Mouse (Mus musculus): Measurements from ENCODE around the gene B3galt4.
"Not testable (repeated sequence)": the region's sequence is repeated elsewhere in the genome, so short reads cannot be mapped to it uniquely, and the experiment has no call there.

The B3galt4 gene

DNA sequence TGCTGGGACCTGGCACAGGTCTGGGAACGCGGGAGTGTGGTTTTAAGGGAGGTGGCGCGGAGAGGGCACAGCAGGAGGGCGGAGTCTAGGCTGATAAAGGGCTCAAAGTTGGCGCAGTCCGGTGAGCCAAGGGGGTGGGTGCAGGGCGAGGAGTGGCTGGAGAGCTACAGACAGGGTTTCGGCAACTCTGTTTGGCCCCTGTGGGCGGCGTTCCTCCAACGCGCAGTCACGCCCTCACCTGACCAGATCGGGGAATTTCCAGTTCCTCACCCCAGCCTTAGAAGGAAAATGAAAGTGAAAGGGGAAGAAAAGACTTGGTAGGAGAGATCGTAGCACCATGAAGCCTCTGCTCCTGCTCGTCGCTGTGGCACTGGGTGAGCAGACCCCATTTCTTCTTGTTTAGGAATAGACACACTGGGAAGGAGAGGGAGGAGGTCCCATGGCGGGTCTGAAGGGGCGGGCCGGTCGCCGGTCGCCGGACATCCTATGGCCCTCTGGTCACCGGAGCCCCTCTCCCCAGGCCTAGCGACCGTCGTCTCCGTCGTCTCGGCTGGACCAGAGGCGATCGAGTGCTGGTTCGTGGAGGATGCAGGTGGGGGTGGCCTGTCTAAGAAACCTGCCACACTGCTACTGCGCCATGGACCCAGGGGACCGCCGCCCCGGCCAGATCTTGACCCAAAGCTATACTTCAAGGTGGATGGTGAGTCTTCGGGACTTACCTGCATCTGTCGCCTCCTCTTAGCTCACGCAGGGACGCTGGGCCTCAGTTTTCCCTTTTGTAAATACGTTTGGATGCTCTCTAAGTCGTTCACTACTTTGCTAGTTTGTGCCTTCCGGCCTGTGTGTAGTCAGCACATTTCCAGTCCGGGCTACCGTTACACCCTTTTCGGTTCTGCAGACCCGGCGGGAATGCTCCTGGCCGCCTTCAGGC is 31.7 kb downstream of the B3galt4 start:
- peak; percentile 87 for DNase-seq

DNA sequence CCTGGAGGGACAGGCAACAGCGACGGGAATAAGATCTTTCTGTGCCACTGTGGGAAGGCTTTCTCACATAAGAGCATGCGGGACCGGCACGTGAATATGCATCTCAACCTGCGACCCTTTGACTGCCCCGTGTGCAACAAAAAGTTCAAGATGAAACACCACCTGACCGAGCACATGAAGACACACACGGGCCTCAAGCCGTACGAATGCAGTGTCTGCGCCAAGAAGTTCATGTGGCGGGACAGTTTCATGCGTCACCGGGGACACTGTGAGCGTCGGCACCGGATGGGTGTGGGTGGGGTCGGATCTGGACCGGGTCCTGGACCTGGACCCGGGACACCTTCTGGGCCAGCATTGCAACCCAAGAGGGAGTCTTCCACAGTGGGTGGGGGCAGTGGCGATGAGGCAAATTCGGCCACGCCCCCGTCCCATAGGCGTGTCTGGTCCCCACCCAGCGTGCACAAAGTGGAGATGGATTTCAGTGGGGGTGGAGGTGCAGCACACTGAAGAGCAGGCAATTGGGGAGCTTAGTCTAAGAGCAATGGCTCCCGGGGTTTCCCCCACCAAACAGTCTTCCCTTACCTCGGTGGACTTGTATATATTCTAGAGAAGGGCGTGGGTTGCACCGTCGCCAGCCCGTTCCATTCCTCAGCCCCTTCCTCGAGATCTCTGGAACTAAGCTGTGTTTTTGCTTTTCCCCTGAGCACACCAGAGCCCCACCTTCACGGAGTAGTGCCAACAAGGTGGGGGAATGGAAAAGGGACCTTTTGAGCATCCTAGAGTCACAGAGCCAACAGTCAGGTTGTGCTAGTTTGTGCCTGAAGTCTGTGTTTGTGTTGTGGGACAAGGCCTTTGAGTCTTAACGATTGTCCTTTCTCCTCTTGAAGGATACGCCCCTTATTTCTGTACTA is 32.7 kb downstream of the B3galt4 start:
- no peak for DNase-seq

DNA sequence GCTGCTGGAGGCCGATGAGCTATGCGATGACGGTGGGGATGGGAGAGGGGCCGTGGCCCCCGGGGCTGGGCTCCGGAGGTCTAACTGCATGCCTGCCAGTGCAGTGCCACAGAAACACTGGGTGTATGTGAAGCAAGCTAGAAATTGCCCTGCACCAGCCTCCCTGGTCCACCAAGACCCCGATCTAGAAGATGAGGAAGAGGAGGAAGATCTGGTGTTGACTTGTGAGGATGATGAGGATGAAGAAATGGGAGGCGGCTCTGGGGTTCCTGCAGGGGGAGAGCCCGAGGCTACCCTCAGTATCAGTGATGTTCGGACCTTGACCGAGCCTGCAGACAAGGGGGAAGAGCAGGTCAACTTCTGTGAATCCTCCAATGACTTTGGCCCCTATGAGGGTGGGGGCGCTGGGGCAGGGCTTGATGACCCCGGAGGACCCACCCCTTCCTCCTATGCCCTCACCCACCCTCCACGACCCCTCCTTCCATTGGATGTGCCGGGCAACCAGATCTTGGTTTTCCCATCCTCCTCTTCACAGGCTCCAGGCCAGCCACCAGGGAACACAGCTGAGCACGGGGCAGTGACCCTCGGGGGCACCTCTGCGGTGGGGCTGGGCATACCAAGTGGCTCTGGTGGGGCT is 33.5 kb downstream of the B3galt4 start:
- no peak for DNase-seq

DNA sequence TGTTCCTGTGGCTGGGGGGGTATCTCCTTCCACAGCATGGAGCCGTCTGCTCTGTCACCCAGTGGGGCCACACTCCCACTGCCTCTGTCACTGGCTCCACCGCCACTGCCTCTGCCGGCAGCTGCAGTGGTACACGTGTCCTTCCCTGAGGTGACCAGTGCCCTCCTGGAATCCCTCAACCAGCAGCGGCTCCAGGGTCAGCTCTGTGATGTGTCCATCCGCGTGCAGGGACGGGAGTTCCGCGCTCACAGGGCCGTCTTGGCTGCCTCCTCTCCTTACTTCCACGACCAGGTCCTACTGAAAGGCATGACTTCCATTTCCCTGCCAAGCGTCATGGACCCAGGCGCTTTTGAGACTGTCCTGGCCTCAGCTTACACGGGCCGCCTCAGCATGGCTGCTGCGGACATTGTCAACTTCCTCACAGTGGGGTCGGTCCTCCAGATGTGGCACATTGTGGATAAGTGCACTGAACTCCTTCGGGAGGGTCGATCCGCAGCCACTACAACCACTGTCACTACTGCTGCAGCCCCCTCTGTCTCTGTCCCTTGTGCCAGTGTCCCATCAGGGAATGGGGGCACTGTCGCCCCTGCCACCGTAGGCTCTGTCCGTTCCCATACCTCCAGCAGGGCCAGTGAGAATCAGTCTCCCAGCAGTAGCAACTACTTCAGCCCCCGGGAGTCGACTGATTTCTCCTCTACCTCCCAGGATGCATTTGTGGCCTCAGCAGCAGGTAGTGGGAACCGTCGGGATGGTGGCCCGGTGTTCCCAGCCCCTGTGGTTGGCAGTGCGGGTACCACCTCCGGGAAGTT is 34.2 kb downstream of the B3galt4 start:
- DNase-seq: no peak

DNA sequence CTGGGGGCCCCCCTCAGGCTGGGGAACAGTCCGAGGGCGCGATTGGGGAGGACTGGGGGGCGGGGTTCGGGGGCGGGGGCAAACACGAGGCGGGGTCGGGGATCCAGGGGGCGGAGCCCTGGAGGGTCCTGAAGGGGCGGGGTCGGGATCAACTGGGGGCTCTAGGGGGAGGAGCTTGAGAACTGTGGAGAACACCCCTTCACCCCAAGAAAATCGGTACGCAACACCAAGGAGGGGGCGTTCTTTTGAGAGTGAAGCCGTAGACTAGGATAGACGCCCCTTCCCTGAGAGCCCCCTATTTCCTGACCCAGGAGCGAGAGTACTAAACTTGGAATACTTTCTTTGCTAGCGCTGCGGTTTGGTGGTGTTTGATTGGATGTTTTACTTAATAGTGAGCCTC is 35.0 kb downstream of the B3galt4 start:
- peak; percentile 56 for DNase-seq

GRCm38 (mm10) chr17:33915671-33916250 is 35.5 kb downstream of the B3galt4 start, which contains the start of the genes Tapbp and Zbtb22:
TSS of gene Tapbp (plus strand) at chr17:33915899.
TSS of gene Zbtb22 (plus strand) at chr17:33915904.
- peak; percentile 96 for DNase-seq

DNA sequence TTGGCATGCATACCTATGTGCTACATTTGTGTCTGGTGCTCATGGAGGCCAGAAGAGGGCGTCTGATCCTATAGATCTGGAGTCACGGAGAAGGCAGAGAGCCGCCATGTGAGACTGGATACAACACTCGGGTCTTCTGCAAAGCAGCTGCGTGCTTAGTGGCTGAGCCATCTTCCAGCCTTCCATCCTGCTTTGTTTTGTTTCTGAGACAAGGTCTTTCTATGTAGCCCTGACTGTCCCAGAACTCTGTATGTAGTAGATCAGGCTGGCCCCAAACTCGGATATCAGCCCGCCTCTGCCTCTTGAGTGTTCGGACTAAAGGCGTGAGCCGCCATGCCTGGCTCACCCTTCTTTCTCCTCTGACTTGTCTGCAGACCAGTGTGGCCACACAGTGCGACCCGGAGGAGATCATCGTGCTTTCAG is 36.3 kb downstream of the B3galt4 start:
- DNase-seq: no peak

GRCm38 (mm10) chr17:33913905-33914304 is 37.4 kb downstream of the B3galt4 start:
- no peak for DNase-seq

DNA sequence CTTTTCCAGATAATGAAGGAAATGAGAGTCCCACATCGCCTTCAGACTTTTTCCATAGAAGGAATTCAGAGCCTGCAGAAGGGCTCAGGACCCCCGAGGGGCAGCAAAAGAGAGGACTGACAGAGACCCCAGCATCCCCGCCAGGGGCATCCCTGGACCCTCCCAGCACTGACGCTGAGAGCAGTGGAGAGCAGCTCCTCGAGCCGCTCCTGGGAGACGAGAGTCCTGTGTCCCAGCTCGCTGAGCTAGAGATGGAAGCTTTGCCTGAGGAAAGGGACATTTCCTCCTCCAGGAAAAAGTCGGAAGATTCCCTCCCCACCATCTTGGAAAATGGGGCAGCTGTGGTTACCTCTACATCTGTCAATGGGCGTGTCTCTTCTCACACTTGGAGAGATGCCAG is 38.0 kb downstream of the B3galt4 start:
- DNase-seq: no peak

DNA sequence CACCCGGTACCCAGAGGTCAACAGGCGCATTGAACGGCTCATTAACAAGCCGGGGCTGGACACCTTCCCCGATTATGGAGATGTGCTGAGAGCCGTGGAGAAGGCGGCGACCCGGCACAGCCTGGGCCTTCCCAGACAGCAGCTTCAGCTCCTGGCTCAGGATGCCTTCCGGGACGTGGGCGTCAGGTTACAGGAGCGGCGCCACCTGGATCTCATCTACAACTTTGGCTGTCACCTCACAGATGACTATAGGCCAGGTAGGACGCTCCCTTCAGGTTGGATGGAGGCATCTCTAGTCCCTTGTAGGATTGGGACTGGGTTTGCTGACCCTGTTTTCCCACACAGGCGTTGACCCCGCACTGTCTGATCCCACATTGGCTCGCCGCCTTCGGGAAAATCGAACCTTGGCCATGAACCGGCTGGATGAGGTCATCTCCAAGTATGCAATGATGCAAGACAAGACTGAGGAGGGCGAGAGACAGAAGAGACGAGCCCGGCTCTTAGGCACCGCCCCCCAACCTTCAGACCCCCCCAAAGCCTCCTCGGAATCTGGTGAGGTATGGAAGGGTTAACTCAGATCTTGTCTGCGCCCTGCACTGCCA is 39.4 kb downstream of the B3galt4 start:
- no peak for DNase-seq

GRCm38 (mm10) chr17:33911052-33911812 is 40.1 kb downstream of the B3galt4 start:
- no peak for DNase-seq

GRCm38 (mm10) chr17:33910346-33911051 is 40.8 kb downstream of the B3galt4 start:
- no peak for DNase-seq

- peak; percentile 58 for DNase-seq
Measured at GRCm38 (mm10) chr17:33909869-33910250, 41.4 kb downstream of the B3galt4 start.

DNA sequence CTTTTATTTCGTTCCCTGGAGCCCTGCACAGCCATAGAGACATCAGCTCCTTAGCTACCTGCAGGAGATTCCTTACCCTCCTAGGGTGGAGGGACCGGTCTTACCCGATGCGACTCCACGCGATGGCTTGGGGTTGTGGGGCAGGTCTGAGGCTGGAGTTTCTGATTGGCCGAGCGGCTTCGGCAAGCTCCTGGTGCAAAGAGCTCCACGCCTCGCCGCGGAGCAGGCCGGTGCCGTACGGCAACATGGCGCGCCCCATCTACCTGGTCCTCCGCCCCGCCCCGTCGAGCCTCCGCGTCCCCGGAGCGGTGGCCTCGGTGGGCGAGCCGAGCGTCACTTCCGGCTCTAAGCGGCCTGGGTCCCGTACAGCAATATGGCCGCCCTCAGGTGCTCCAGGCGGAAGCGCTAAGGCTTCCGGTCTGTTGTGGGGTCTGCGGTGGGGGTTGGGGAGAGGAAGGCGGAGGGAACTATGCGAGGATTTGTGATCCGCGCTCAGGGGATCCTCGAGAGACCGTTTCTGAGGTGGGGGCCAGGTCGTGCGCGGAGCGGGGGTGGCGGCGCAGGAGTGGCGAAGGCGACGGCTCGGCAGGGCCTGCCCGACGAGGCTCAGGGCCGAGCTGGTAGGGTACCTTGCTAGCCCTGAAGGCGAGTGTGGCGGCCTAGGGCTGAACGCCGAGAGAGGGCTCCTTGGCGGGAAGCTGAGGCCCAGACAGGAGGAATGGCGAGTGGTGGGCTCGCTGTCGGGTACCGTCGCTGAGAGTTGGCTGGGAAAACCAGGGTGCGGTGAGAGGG is 42.0 kb downstream of the B3galt4 start, which contains the start of gene Daxx:
Gene Daxx (plus strand): TSS at position 338 of the 792 bp plus-strand sequence.
- DNase-seq: peak; percentile 99

DNA sequence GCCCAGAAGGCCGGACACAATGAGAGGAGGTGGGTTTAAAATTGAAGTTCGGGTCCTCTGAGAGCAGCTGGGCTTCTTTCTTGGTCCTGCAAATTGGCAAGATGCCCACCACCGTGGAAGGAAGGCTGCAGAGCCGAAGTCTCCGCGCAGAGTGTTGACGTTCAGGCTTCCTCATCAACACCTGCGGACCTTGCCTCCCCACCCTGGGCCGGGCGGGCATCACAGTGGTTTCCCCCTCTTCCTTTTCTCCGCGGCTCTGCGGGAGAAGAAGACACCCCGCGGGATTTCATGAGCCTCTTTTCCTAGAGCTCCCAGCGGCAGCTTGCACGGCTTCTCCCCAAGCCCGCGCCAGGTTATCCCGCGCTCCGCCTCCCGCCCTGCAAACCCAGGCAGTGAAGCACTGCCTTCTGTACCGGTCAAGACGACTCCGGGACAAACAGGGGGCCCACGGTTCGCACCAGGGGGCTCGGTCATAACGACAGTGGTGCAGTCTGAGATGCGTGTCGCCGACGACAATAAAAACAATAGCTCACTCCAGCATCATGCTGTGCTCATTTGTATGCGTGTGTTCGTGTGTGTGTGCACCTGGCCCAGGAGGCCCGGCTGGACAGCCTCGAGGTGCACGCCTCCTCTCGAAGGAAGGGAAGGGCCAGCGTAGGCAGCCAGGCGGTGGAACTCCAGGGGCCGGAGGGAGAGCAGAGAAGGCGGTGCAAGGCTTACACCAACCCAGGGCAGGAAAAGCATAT is 42.8 kb downstream of the B3galt4 start:
- DNase-seq: peak; percentile 43

DNA sequence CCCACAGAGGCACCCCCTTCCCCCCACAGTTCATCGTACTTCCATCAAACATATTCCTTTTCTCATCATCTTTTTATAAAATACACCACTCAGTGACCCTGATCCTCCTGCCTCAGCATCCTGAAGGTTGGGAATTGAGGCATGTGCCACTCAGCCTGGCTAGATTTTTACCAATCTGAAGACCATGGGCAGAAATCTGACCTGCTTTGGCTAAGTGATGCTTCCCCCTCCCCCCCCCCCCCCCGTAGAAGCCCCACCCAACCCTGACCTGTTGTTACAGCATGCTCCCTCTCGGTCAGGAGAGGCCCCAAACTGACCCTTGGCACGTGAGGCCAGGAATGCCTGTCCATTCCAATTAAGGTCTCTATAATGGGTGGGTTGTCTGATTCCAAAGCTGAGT is 46.5 kb downstream of the B3galt4 start, which contains the start of gene Platr17:
Gene Platr17 (plus strand): TSS at position 301 of the 400 bp plus-strand sequence.
- not testable (repeated sequence) for DNase-seq

- not testable (repeated sequence) for DNase-seq
Measured at GRCm38 (mm10) chr17:33903911-33904651, 47.2 kb downstream of the B3galt4 start.
